Mouse (Mus musculus) brain, embryonic 14.5 days (tissue): ENCODE data around the gene Zwilch.

Experiments used
- CTCF ChIP-seq: fragments of 200-500 bp; IDR thresholded peaks from 2 replicates; pipeline ENCODE4 v1.5.1; 2012; ENCODE audit warnings: inconsistent platforms, mild to moderate bottlenecking, moderate library complexity, borderline replicate concordance; ENCODE audit not compliant: insufficient read depth, insufficient read length; ENCODE audit errors: extremely low read depth
- POLR2A ChIP-seq: fragments of 200-500 bp; IDR thresholded peaks from 2 replicates; pipeline ENCODE4 v1.6.1; 2012; ENCODE audit warnings: mild to moderate bottlenecking, inconsistent platforms, borderline replicate concordance; ENCODE audit not compliant: poor library complexity, insufficient read depth, insufficient read length, severe bottlenecking; ENCODE audit errors: extremely low read depth

- TF ChIP-seq CTCF = no peak
- TF ChIP-seq POLR2A = no peak
These were observed 34.7 kb upstream of the Zwilch start for GRCm38 (mm10) chr9:64207509-64208084.
